Mouse (Mus musculus) stomach, postnatal 0 days (tissue): Measurements from ENCODE around the gene Spdye4a.

ENCODE experiments used
- CTCF ChIP-seq: IDR thresholded peaks from 2 replicates; pipeline ENCODE4 v1.5.1; 2016; ENCODE audit warnings: antibody characterized with exemption, low read depth, mild to moderate bottlenecking, moderate library complexity
- EP300 ChIP-seq: optimal IDR thresholded peaks from 2 replicates; pipeline ENCODE3; 2016; ENCODE audit warnings: antibody characterized with exemption

- no peak for TF ChIP-seq EP300
- TF ChIP-seq CTCF, result no peak
Observed at GRCm38 (mm10) chr5:143270151-143270519, 43.4 kb upstream of the Spdye4a start.
